Mouse (Mus musculus): Measurements from ENCODE around the gene Cep55.

DNA sequence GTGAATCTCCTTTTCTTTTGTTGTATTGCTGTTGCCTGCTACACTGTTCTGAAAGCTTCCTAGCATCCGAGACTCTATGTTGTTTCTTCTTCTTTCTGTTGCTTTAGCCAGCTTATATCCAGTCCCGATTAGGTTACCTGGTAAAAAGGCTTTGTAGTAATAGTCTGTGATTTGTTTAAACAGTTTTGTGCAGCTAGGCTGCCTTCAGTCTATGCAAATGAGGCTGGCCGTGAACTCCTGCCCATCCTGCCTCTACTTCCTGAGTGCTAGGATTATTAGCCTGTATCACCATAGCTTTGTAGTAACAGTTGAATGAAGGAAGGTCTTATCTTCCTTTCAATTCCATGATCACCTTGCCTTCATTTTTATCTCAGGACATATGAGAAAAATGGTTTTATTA lies 1.5 kb downstream of the Cep55 start:
- TF ChIP-seq MAX (IDR thresholded peaks at IDR 0.05) (no peak), CTCF (IDR thresholded peaks at IDR 0.05; ENCODE audit: control insufficient read depth, insufficient read depth, insufficient read length) (no peak), FOSL1 (IDR thresholded peaks at IDR 0.05; ENCODE audit: insufficient read depth, low read length, poor library complexity, severe bottlenecking) (no peak), USF1 (IDR thresholded peaks at IDR 0.05; ENCODE audit: low read depth) (no peak), CEBPB (IDR thresholded peaks at IDR 0.05; ENCODE audit: low read depth) (no peak), MYOD1 (IDR thresholded peaks at IDR 0.05; ENCODE audit: control insufficient read depth, insufficient read length, low read depth) (no peak), MYOG (IDR thresholded peaks at IDR 0.05; ENCODE audit: control insufficient read depth, extremely low read depth, insufficient read length) (no peak)
